Mouse (Mus musculus) stomach, embryonic 14.5 days (tissue): ENCODE measurements around the gene Ethe1. TPM values are rescaled to one million over a fixed set of nuclear protein-coding genes. Genes with fewer than 3 reads are reported as not detected.
A peak's percentile ranks its signal among the peaks of the same experiment; 100 is the strongest.

ENCODE experiments used
- ATAC-seq: fragments of 200-750 bp; cut with Nextera tagmentation; 2 replicates; pipeline ENCODE4 v1.8.0; 2017; ENCODE audit warnings: low read depth, moderate TSS enrichment; ENCODE audit not compliant: insufficient number of reproducible peaks, insufficient read depth, low FRiP score
- H3K27ac ChIP-seq: fragments of 300-500 bp; sonication (generic); 2 replicates; pipeline ENCODE4 v1.5.1; 2014; ENCODE audit warnings: mild to moderate bottlenecking, low read length, moderate library complexity, mixed read lengths
- H3K27me3 ChIP-seq: fragments of 300-500 bp; sonication (generic); 2 replicates; pipeline ENCODE4 v1.6.1; 2014; ENCODE audit warnings: low read length, control low read depth, mixed read lengths; ENCODE audit not compliant: control insufficient read depth, insufficient read depth
- H3K36me3 ChIP-seq: fragments of 300-500 bp; sonication (generic); 2 replicates; pipeline ENCODE4 v1.6.1; 2014; ENCODE audit warnings: mild to moderate bottlenecking, control low read depth, low read length, moderate library complexity, mixed read lengths; ENCODE audit not compliant: control insufficient read depth, insufficient read depth
- H3K4me1 ChIP-seq: fragments of 300-500 bp; sonication (generic); 2 replicates; pipeline ENCODE4 v1.6.1; 2014; ENCODE audit warnings: low read length, control low read depth, mixed read lengths; ENCODE audit not compliant: control insufficient read depth, insufficient read depth
- H3K4me2 ChIP-seq: fragments of 300-500 bp; sonication (generic); replicated peaks from 2 replicates; pipeline ENCODE4 v1.6.1; 2014; ENCODE audit warnings: low read depth, low read length, control low read depth
- H3K4me3 ChIP-seq: fragments of 300-500 bp; sonication (generic); 2 replicates; pipeline ENCODE4 v1.5.1; 2014; ENCODE audit warnings: low read depth, low read length, control low read depth
- H3K9ac ChIP-seq: fragments of 300-500 bp; sonication (generic); replicated peaks from 2 replicates; pipeline ENCODE4 v1.6.1; 2014; ENCODE audit warnings: low read depth, mild to moderate bottlenecking, control low read depth, low read length, moderate library complexity, mixed read lengths
- H3K9me3 ChIP-seq: fragments of 300-500 bp; sonication (generic); 2 replicates; pipeline ENCODE4 v1.6.1; 2016; ENCODE audit warnings: low read depth, low read length, control low read depth; ENCODE audit not compliant: control insufficient read depth
- WGBS: fragments of 180-500 bp; shearing (Covaris S2); extraction: QIAGEN DNeasy Blood & Tissue Kit; methylation state at CpG from one replicate; pipeline ENCODE4 v1.1.7; 2014; 5-methylcytosine and 5-hydroxymethylcytosine counted together
- polyA plus RNA-seq: library from polyadenylated mRNA; unstranded; fragments of >200 nt; fragmentation: Nextera tagmentation; extraction: Ambion mirVana; gene quantifications from 2 replicates; pipeline ENCODE4 v1.2.1, GENCODE M21; 2014

Gene Ethe1
- 36.6 and 40.1 TPM in 2 replicates for polyA plus RNA-seq

- Histone ChIP-seq H3K27me3 (0 out of 2 replicates have a peak, but pooled peaks cover 10% of the 10 kb centered on the region), H3K9me3 (no peaks in the 10 kb centered on the region), H3K4me1 (peaks cover 3% of the 10 kb centered on the region; the same call in 1 of the 2 replicates), H3K27ac (peak within 1 kb of the TSS; percentile 21; the same call in 1 of the 2 replicates), H3K4me2 (peak within 1 kb of the TSS; percentile 69), H3K9ac (peak within 1 kb of the TSS; percentile 54), H3K36me3 (no peaks in the 10 kb centered on the region), H3K4me3 (peak within 1 kb of the TSS; percentile 37)
- WGBS, result 6% methylated on average over 30 of the region's 30 CpGs
- peak; percentile 53; the same call in 1 of the 2 replicates for ATAC-seq
Observed at GRCm38 (mm10) chr7:24587330-24588105, at the start of gene Ethe1, which contains the start of gene Zfp575. Ethe1 (plus strand) TSS chr7:24587543. Zfp575 (minus strand) TSS chr7:24587641.

- no peak overlapping the region for H3K4me3 ChIP-seq
- H3K27me3 ChIP-seq, result no peaks in the 10 kb centered on the region
- peaks cover 21% of the 10 kb centered on the region for H3K36me3 ChIP-seq
- H3K27ac ChIP-seq, result no peak overlapping the region
- no peak overlapping the region for H3K9ac ChIP-seq
- no peaks in the 10 kb centered on the region for H3K9me3 ChIP-seq
- no peak overlapping the region for H3K4me2 ChIP-seq
- ATAC-seq, result no peak
- no peaks in the 10 kb centered on the region; the same call in 1 of the 2 replicates for H3K4me1 ChIP-seq
- WGBS, result 75% methylated on average over 5 of the region's 5 CpGs
Observed at GRCm38 (mm10) chr7:24537591-24537990, 49.8 kb upstream of the Ethe1 start.

- Histone ChIP-seq H3K4me2 (no peak overlapping the region), H3K27ac (no peak overlapping the region)
- ATAC-seq, result no peak
Observed at GRCm38 (mm10) chr7:24538154-24538553, 49.2 kb upstream of the Ethe1 start.

DNA sequence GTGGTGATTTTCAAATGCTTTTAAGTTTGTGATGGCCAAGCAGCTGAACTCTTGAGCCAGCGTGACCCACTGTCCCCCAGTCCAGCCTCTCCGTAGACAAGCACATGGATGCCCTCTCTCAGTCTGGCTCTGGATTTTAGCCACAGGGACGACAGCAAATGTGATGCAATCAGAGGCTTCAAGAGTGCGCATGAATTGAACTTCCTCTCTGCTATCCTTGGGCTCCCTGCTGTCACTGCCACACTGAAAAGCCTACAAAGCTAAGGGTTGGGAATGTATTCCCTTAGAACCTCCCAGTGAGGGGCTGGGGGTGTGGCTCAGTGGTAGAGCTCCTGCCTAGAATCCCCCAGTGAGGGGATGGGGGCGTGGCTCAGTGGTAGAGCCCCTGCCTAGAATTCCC is 48.6 kb upstream of the Ethe1 start:
- H3K9ac ChIP-seq, result no peak overlapping the region
- 76% methylated on average over 5 of the region's 5 CpGs for WGBS
- no peak overlapping the region for H3K27ac ChIP-seq
- peaks cover 14% of the 10 kb centered on the region for H3K36me3 ChIP-seq
- no peaks in the 10 kb centered on the region for H3K9me3 ChIP-seq
- ATAC-seq, result no peak
- H3K4me1 ChIP-seq, result no peaks in the 10 kb centered on the region
- no peak overlapping the region for H3K4me3 ChIP-seq
- no peaks in the 10 kb centered on the region for H3K27me3 ChIP-seq
- H3K4me2 ChIP-seq, result no peak overlapping the region

More at GRCm38 (mm10) chr7:24538154-24538553, 49.2 kb upstream of the Ethe1 start:
- no peaks in the 10 kb centered on the region for H3K27me3 ChIP-seq
- no peaks in the 10 kb centered on the region for H3K9me3 ChIP-seq
- H3K9ac ChIP-seq, result no peak overlapping the region
- no peaks in the 10 kb centered on the region for H3K4me1 ChIP-seq
- 35% methylated on average over 5 of the region's 5 CpGs for WGBS
- H3K36me3 ChIP-seq, result peaks cover 20% of the 10 kb centered on the region
- H3K4me3 ChIP-seq, result no peak overlapping the region

DNA sequence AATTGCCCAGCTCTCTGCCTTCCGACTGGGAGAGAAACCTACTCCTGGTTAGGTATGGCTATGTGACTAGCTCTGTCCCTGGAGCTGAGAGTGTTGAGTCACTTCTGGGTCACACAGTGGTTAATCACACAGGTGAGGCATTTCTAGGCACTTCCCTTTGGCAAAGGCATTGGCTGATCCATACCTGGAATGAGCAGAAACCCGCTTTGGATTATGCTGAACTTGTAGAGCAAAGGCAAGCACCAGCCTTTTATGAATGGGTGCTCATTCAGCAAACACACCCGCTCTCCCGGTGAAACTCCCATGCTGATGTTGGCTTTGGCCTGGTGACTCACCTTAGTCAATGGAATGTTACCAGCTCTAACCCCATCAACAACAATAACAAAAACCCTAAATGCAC is 47.7 kb upstream of the Ethe1 start:
- H3K27ac ChIP-seq, result no peak overlapping the region
- H3K4me3 ChIP-seq, result no peak overlapping the region
- H3K27me3 ChIP-seq, result no peaks in the 10 kb centered on the region
- WGBS, result 83% methylated on average over 4 of the region's 4 CpGs
- no peak overlapping the region for H3K4me2 ChIP-seq
- no peaks in the 10 kb centered on the region for H3K4me1 ChIP-seq
- ATAC-seq, result no peak
- peaks cover 8% of the 10 kb centered on the region for H3K36me3 ChIP-seq
- H3K9me3 ChIP-seq, result no peaks in the 10 kb centered on the region
- no peak overlapping the region for H3K9ac ChIP-seq

- Histone ChIP-seq H3K9ac (no peak overlapping the region), H3K36me3 (peaks cover 3% of the 10 kb centered on the region), H3K27ac (no peak overlapping the region), H3K27me3 (no peaks in the 10 kb centered on the region), H3K4me1 (peaks cover 11% of the 10 kb centered on the region; the same call in 1 of the 2 replicates), H3K9me3 (no peaks in the 10 kb centered on the region), H3K4me2 (no peak overlapping the region), H3K4me3 (no peak overlapping the region)
- 84% methylated on average over 2 of the region's 2 CpGs for WGBS
- ATAC-seq, result no peak
Observed at GRCm38 (mm10) chr7:24544506-24544905, 42.8 kb upstream of the Ethe1 start.

DNA sequence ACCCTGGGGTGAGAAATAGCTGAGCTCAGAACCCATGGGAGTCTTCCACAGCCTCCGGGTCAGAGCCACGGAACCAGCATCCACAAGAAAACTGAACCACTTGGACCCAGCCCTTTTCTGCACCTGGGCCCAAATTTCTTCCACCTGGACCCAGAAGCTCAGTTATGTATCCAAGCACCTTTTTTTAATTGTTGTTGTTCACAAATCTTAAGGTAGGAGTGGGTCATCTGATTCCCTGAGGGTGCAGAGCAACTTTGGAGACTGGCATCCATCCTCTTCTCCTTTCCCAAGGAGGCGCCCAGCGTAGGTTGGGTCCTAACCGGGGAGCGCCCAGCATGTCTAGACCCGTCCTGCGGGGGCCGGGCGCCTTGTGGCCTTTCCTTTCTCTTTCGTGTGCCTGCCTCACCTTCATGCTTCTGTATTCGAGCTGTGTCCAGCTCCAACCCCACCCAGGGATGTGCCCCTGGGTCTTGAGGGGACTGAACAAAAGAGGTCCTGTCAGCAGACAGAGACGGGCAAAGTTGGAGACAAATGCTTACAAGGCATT is 41.2 kb upstream of the Ethe1 start, which contains the start of the genes Pinlyp and Xrcc1:
TSS of gene Pinlyp (minus strand) at position 51 of the 547 bp plus-strand sequence.
TSS of gene Xrcc1 (plus strand) at position 222 of the 547 bp plus-strand sequence.
- H3K27me3 ChIP-seq, result no peaks in the 10 kb centered on the region
- WGBS, result 32% methylated on average over 13 of the region's 13 CpGs
- peak within 1 kb of the TSS; percentile 66 for H3K4me2 ChIP-seq
- no peak for ATAC-seq
- H3K9ac ChIP-seq, result peak within 1 kb of the TSS; percentile 73
- H3K36me3 ChIP-seq, result peaks cover 12% of the 10 kb centered on the region
- peaks cover 11% of the 10 kb centered on the region; the same call in 1 of the 2 replicates for H3K4me1 ChIP-seq
- peak within 1 kb of the TSS; percentile 76 for H3K27ac ChIP-seq
- peak within 1 kb of the TSS; percentile 86 for H3K4me3 ChIP-seq
- H3K9me3 ChIP-seq, result no peaks in the 10 kb centered on the region

DNA sequence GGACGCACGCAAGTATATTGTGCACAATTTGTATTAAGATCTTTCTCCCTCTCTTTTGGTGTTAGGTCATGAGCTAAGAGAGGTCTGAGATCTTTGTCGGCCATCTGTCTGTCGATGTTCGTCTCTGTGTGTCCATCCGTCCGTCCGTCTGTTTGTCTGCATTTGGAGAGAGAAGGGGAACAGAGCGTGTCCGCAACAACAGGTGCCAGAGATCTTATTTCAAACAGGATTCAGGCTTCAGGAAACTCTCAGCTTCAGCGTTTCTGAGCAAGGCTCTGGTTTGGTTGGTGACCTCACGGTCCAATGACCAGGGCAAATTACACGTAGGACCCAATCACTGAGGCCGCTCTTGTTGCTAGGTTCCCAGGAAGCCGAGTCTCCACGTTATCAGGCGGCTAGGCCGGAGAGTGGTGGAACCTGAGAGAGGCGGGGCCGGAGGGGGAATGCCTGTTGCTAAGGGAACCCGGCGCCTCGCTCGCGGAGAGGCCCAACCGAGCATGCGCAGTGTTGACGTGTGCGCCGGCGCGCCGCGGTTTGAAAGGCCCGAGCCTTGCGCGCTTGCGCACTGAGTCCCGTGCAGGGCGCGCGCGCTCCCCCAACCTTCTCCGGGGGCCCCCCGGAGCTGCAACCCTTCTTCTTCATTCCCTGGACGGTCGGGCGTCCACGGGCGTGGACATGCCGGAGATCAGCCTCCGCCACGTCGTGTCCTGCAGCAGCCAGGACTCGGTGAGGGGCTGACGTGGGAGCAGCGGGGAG is 40.5 kb upstream of the Ethe1 start:
- peak overlapping the region; percentile 73 for H3K9ac ChIP-seq
- peak; percentile 99 for ATAC-seq

More for the DNA sequence above, 40.5 kb upstream of the Ethe1 start:
- no peaks in the 10 kb centered on the region for H3K9me3 ChIP-seq
- H3K4me2 ChIP-seq, result peak overlapping the region; percentile 66
- peak overlapping the region; percentile 76 for H3K27ac ChIP-seq
- no peaks in the 10 kb centered on the region for H3K27me3 ChIP-seq
- H3K4me1 ChIP-seq, result peaks cover 11% of the 10 kb centered on the region; the same call in 1 of the 2 replicates
- peaks cover 13% of the 10 kb centered on the region for H3K36me3 ChIP-seq
- H3K4me3 ChIP-seq, result peak overlapping the region; percentile 86
- under 1% methylated on average over 57 of the region's 57 CpGs for WGBS
